Mouse (Mus musculus): ENCODE results near the gene Actg2. TPM values are rescaled to one million over a fixed set of nuclear protein-coding genes. Genes with fewer than 3 reads are reported as not detected.
A peak's percentile ranks its signal among the peaks of the same experiment; 100 is the strongest.

Actg2 gene
- total RNA-seq, 1 experiment from 2014 or later, result not detected

DNA sequence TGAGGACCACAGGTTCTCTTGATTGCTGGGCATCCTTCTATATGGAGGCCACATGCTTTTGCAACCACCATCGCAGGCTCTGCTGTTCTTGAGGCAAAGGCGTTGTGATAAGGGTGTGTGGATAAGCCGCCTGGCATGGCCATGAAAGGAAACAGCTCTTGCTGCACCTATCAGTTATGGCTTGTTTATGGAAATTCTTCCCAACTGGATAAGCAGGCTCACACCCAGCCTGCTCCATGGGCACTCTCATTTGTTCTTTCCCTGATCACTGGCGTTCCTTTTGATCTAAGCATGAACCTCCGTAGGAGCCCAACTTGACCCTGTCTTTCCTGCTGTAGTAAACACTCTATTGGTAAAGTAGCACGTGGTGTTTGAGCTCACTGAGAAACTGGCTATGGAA, 14.3 kb downstream of the Actg2 start:
- ATAC-seq (ENCODE audit: extremely low read depth, insufficient number of reproducible peaks, low FRiP score, poor library complexity, severe bottlenecking), result no peak

DNA sequence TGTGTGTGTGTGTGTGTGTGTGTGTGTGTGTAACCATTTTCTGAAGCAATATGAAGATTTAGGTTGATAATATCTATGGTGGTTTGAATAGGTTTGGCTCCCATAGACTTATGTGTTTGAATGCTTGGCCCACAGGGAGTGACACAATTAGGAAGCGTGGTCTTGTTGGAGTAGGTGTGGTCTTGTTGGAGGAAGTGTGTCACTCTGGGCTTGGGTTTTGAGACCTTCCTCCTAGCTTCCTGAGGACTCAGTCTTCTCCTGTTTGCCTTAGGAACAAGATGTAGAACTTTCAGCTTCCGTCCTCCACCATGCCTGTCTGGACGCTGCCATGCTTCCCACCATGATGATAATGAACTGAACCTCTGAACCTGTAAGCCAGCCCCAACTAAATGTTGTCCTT, 17.4 kb downstream of the Actg2 start:
- ATAC-seq (ENCODE audit: extremely low read depth, insufficient number of reproducible peaks, low FRiP score, poor library complexity, severe bottlenecking), result no peak

- ATAC-seq (ENCODE audit: extremely low read depth, insufficient number of reproducible peaks, low FRiP score, poor library complexity, severe bottlenecking), result no peak
Observed at GRCm38 (mm10) chr6:83515172-83515571, 20.9 kb downstream of the Actg2 start.

GRCm38 (mm10) chr6:83512495-83512894, 23.6 kb downstream of the Actg2 start:
- peak; percentile 81 for ATAC-seq (ENCODE audit: extremely low read depth, insufficient number of reproducible peaks, low FRiP score, poor library complexity, severe bottlenecking)

- no peak for ATAC-seq (ENCODE audit: extremely low read depth, insufficient number of reproducible peaks, low FRiP score, poor library complexity, severe bottlenecking)
Observed at GRCm38 (mm10) chr6:83510210-83510609, 25.9 kb downstream of the Actg2 start.

GRCm38 (mm10) chr6:83509442-83509841, 26.6 kb downstream of the Actg2 start:
- no peak for ATAC-seq (ENCODE audit: extremely low read depth, insufficient number of reproducible peaks, low FRiP score, poor library complexity, severe bottlenecking)

GRCm38 (mm10) chr6:83507168-83507546, 28.9 kb downstream of the Actg2 start:
- no peak for ATAC-seq (ENCODE audit: extremely low read depth, insufficient number of reproducible peaks, low FRiP score, poor library complexity, severe bottlenecking)

- peak; percentile 96 for ATAC-seq (ENCODE audit: extremely low read depth, insufficient number of reproducible peaks, low FRiP score, poor library complexity, severe bottlenecking)
Observed at GRCm38 (mm10) chr6:83506258-83507167, 29.6 kb downstream of the Actg2 start, which contains the start of gene Dguok. Dguok (minus strand) TSS chr6:83506969.

- ATAC-seq (ENCODE audit: extremely low read depth, insufficient number of reproducible peaks, low FRiP score, poor library complexity, severe bottlenecking), result no peak
Observed at GRCm38 (mm10) chr6:83505554-83505953, 30.5 kb downstream of the Actg2 start.

DNA sequence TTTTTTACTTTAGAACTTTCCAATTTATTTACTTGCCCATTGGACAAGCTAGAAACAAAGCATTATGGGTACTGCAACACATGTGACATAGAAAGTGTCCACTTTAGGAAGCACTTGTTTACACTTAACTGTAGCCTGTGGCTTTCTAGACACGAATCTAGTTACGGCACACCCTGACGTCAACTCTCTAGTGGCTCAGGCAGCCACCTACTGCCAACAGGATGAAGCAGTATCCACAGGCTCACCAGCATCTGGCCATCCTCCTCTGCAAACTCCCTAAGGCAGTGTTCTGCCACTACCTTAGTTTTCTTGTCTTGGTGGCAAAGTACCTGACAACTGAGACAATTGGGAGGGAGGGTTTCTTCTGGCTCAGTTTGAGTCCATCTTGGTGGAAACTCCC, 32.7 kb downstream of the Actg2 start:
- no peak for ATAC-seq (ENCODE audit: extremely low read depth, insufficient number of reproducible peaks, low FRiP score, poor library complexity, severe bottlenecking)

GRCm38 (mm10) chr6:83502656-83503055, 33.4 kb downstream of the Actg2 start:
- ATAC-seq (ENCODE audit: extremely low read depth, insufficient number of reproducible peaks, low FRiP score, poor library complexity, severe bottlenecking), result no peak

DNA sequence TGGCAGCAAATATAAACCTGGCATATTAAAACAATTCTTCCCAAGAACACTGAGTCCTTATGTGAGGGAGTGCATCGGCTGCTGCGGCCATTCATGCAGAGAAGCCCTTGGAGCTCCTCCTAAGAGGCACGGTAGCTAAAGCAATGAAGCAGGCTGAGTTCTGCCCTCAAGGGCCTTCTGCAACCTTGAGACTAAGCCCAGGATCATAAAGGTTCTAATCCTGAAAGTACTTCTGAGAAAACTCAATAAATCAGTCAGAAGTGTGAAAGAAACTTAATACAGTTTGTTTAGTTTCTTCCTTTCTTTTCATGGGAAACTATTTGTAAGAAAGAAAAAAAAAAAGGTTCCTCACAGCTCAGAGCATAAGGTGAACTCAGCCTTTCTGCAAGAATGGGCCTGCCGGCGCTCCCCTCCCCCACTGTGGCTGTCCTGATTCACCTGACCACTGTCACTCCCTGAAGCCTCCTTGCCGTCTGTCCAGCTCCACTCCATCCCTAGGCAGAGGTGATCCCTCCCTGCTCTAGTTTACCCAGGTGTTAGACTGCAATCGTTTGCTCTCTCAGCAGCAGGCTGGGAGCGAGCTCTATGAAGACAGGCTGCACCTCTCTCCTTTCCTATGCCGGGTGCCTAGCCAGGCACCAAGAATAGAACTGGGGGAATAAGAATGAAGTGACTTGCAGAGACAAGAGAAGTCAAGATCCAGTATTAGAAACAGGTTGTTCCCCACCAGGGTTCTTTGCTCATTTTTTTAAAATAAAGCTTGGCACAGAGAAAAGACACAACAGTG, 34.3 kb downstream of the Actg2 start:
- ATAC-seq (ENCODE audit: extremely low read depth, insufficient number of reproducible peaks, low FRiP score, poor library complexity, severe bottlenecking), result no peak

GRCm38 (mm10) chr6:83500462-83500861, 35.6 kb downstream of the Actg2 start:
- no peak for ATAC-seq (ENCODE audit: extremely low read depth, insufficient number of reproducible peaks, low FRiP score, poor library complexity, severe bottlenecking)

- no peak for ATAC-seq (ENCODE audit: extremely low read depth, insufficient number of reproducible peaks, low FRiP score, poor library complexity, severe bottlenecking)
Observed at GRCm38 (mm10) chr6:83499078-83499477, 37.0 kb downstream of the Actg2 start.

GRCm38 (mm10) chr6:83496753-83497710, 39.0 kb downstream of the Actg2 start:
- no peak for ATAC-seq (ENCODE audit: extremely low read depth, insufficient number of reproducible peaks, low FRiP score, poor library complexity, severe bottlenecking)

DNA sequence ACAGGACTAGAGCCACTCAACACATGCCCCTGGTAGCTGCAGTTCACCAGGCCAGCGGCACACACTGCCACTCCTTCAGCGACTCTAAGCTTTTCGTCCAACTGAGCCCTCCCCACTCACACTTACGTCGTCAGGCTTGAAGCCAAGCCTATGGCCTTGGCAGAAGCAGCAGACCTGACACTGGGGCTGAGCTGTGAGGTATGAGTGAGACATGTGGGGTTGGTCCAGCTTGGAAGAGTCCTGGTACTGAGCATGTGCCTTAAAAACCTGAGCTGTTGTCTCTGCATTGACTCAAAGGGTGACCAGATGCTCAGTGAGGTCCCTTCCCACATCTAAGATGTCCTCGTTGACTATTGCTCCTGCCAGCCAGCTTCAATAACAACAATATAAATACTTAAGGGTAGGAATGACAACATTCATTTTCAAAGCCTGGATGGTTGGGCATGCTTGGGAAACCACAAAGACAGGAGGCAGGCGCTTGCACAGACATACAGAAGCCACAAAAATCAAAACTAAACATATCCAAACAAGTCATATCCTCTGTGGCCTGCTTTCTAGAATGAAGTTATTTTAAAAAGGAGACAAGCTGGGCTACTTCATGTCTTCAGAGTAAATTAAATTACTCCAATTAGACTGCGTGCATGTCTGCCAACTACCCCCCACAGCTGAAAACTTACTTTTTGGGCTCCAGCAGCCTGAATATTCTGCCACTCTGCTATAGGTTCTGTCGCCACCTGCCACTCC, 39.9 kb downstream of the Actg2 start:
- no peak for ATAC-seq (ENCODE audit: extremely low read depth, insufficient number of reproducible peaks, low FRiP score, poor library complexity, severe bottlenecking)

- ATAC-seq (ENCODE audit: extremely low read depth, insufficient number of reproducible peaks, low FRiP score, poor library complexity, severe bottlenecking), result no peak
Observed at GRCm38 (mm10) chr6:83490622-83491021, 45.4 kb downstream of the Actg2 start.

GRCm38 (mm10) chr6:83488200-83488599, 47.9 kb downstream of the Actg2 start:
- no peak for ATAC-seq (ENCODE audit: extremely low read depth, insufficient number of reproducible peaks, low FRiP score, poor library complexity, severe bottlenecking)
